Mouse (Mus musculus) ovary, postnatal 36 days (tissue): Measurements from ENCODE around the gene Eef1akmt3.
A peak's percentile ranks its signal among the peaks of the same experiment; 100 is the strongest.

ENCODE experiments used
- DNase-seq: peaks from one replicate; pipeline ENCODE4 v3.0.0; 2022; ENCODE audit warnings: low spot score, mixed read lengths

Gene Eef1akmt3

DNA sequence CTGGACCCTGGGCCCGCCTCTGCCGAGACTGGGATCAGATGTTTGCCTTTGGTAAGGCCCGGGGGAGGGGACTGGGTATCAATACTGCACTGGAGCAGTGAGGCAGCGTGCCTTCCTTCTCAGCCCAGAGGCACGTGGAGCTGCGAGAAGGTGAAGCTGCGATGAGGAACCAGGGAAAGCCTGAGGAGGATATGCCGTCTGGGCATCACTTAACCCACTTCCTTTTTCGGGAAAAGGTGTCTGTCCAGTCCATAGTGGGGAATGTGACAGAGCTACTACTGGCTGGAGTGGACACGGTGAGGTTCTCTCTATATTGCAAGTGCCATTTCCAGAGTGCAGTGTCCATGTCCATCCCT, 8.8 kb upstream of the Eef1akmt3 start:
- DNase-seq = no peak

GRCm38 (mm10) chr10:127049395-127050118, 8.2 kb upstream of the Eef1akmt3 start:
- DNase-seq = no peak

DNA sequence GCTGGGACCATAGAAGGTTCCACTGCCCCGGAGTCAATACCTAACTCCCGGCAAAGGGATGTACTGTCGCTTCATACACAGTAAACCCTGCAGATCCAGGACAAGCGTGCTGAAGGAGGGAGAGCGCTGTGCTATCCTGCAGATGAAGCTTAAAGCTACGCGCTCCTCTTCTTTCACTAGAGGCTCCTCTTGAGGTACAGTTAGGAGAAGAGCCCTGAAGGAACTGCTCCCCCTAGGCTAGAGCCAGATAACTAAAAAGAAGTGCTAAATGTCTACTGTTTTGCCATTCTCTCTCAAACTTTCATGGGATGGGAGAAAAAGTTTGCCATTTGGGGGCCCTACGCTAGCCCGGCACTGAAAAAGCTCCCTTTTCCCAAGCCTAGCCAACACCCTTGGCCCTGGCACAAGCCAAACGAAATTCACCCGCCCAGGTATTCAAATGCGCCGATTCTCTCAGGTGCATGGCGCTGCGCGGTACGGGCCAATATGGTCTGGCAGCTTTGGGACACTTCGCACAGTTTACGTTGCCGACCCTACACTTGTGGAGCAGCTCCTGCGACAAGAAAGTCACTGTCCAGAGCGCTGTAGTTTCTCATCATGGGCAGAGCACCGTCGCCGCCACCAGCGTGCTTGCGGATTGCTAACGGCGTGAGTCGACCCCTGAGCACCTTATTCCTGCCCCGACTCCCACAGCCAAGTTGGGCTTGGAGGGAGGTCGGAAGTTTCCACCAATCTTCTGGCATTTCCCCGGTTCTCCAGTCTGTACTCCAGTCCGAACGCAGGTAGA, 7.5 kb upstream of the Eef1akmt3 start:
- DNase-seq = no peak

- DNase-seq = no peak
These were observed 6.6 kb upstream of the Eef1akmt3 start, which contains the start of gene Cyp27b1 for GRCm38 (mm10) chr10:127047954-127048353. Cyp27b1 (plus strand) TSS chr10:127048250.

- no peak for DNase-seq
These were observed 1.9 kb upstream of the Eef1akmt3 start for GRCm38 (mm10) chr10:127043187-127043586.

- no peak for DNase-seq
These were observed 1.3 kb upstream of the Eef1akmt3 start for GRCm38 (mm10) chr10:127042468-127043115.

DNA sequence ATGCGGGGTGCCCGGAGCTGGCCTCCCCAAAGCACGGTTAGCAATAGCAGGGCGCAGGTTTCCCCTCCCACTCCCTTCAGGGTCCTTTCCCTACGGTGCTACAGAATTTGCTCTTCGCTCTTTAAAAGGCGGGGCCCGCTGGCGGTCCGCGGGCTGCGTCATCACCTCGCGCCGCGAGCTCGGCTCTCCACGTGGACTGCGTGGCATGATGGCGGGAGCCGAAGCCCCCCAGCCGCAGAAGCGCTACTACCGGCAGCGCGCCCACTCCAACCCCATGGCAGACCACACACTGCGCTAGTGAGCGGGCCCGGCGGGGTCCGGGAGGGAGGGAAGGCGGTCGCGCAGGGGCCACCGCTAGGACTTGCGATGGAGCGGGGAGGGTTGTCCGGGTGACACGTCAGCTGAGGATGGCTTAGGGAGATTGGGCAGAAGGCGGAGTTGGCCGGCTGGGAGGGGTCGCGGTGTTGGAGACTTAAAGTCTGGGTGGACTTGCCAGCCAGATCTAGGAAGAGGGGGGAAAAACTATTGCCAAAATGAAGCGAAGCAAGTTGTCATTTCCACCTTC, 543 bp upstream of the Eef1akmt3 start:
- peak; percentile 88 for DNase-seq

- DNase-seq = no peak
These were observed 621 bp downstream of the Eef1akmt3 start for GRCm38 (mm10) chr10:127040569-127041214.

GRCm38 (mm10) chr10:127037641-127038040, 3.7 kb downstream of the Eef1akmt3 start:
- no peak for DNase-seq

- no peak for DNase-seq
These were observed 5.0 kb downstream of the Eef1akmt3 start for GRCm38 (mm10) chr10:127036273-127036672.

- no peak for DNase-seq
These were observed 8.0 kb downstream of the Eef1akmt3 start for GRCm38 (mm10) chr10:127033301-127033741.

DNA sequence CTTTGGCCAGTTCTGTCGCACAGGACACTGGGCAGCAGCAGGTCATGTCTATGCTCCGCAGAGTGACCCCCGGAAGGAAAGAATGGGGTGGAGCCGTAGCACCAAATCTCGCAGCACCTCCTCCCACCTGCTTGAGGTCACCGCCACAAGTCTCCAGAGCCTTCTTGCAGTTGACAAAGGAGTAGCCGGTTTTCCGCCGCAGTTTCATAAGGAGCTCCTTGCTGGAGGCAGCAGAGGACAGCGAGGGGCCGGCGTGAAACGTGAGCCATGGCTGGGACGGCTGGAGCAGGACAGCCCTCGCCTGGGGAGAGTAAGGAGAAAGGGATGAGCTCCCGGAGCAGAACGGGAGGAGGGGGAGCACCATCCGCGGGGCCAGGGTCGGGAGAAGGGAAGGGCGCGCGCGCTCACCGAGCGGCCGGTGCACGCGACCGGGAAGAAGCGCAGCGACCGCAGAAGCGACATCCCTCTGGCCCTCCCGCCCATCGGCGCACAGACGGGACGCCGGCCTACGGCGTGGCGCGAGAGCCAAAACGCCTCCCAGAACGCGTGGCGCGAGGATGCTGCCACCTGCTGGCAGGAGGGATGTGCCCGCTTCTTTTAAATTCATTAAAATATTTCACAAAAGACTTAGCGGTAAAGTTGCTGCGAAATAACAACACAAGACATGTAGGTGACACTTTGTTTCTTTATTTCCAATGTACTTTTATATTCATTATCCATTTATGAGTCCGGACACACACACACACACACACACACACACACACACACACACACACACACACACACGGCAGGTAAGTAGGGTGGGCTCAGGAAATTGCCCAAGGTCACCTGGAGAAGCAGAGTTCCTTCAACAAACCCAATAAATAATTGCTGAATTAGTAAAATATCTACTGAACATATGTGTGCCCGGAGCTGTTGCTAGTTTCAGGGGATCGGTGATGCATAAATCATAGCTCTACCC, 10.7 kb downstream of the Eef1akmt3 start, which contains the start of gene Tsfm:
Tsfm (minus strand) TSS at position 505 of the 961 bp plus-strand sequence.
- peak; percentile 91 for DNase-seq

DNA sequence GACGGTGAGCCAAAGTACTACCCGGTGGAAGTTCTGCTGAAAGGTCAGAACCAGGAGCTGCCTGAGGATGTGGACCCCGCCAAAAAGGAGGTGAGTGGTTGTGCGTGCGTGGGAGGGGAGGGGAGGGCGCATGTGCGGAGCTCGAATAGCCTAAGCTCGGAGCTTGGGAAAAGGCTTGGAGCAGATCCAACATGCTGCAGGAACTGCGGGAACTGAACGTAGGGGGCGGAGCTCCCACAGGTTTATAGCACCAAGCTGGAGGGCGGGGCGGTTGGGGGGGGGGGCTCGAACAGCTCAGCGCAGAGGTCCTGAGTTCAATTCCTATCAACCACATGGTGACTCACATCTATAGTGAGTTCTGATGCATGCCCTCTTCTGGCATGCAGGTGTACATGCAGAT, 22.9 kb downstream of the Eef1akmt3 start:
- no peak for DNase-seq

DNA sequence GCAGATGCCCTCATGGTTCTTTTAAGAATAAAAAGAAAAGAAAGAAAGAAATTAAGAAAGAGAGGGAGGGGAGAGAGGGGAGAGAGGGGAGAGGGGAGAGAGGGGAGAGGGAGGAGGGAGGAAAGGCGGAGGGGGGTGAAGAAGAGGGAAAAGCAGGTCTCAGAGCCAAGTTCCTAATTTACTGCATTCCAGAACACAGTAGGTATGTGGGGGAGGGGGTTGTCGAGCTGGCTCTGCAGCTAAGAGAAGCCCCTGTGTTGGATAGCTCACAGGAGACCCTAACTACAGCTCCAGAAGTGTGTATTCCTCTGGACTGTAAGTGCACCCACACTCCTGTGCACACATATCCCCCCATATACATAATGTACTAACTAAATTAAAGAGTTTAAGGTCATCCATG, 24.2 kb downstream of the Eef1akmt3 start:
- no peak for DNase-seq

GRCm38 (mm10) chr10:127016488-127016887, 24.8 kb downstream of the Eef1akmt3 start:
- DNase-seq = no peak

- no peak for DNase-seq
These were observed 37.5 kb downstream of the Eef1akmt3 start for GRCm38 (mm10) chr10:127003806-127004205.

DNA sequence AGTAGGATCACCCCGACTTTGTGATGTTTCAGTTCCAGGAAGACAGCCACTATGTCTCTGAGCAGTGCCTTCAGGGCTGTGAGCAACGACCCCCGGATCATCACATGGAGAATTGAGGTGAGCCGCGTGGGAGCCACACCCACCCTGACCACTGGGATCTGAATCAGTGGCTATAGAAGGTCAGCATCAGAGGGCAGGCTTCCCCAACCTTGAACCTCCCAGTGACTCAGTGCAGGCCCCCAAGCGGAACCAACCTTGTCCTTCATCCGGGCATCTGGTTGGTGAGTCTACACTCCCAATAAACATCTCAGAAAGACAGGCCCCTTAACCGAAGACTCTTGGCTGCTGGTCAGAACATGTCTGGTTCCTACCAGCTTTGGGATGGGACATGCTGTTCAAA, 38.0 kb downstream of the Eef1akmt3 start:
- DNase-seq = no peak

GRCm38 (mm10) chr10:127002765-127003164, 38.5 kb downstream of the Eef1akmt3 start:
- DNase-seq = no peak

- DNase-seq = no peak
These were observed 39.3 kb downstream of the Eef1akmt3 start for GRCm38 (mm10) chr10:127002056-127002455.

DNA sequence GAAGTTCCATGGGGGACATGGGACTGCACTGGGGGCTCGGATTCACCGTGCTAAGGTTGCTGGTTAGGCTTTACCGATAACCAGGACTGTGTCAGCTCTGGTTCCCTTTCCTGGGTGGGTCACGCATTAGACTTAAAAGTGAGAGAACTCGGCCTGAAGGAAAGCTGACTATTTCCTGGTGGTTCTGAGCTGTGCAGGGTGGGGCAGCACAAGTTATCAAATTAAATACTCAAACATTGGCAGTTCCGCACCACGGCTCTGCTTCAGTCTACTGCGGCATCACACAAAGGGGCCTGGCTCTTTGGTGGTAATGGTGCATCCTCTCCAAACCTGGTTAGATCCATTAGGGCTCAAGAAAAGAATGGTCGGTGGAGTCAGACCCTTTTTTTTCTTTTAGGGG, 40.0 kb downstream of the Eef1akmt3 start:
- DNase-seq = no peak

- no peak for DNase-seq
These were observed 40.8 kb downstream of the Eef1akmt3 start, which contains the start of gene Avil for GRCm38 (mm10) chr10:127000529-127000928. Avil (plus strand) TSS chr10:127000709.
